Mouse (Mus musculus) liver, embryonic 12.5 days (tissue): ENCODE data around the gene Dnah7b. TPM values are rescaled to one million over a fixed set of nuclear protein-coding genes. Genes with fewer than 3 reads are reported as not detected.
"Not testable (repeated sequence)": the region's sequence is repeated elsewhere in the genome, so short reads cannot be mapped to it uniquely, and the experiment has no call there.

Experiments
- ATAC-seq: fragments of 200-750 bp; cut with Nextera tagmentation; 2 replicates; pipeline ENCODE4 v1.8.0; 2017; ENCODE audit warnings: moderate number of reproducible peaks, mild to moderate bottlenecking, moderate library complexity
- H3K27ac ChIP-seq: fragments of 300-500 bp; sonication (generic); 2 replicates; pipeline ENCODE4 v1.5.1; 2016; ENCODE audit warnings: mild to moderate bottlenecking
- H3K27me3 ChIP-seq: fragments of 300-500 bp; sonication (generic); replicated peaks from 2 replicates; pipeline ENCODE4 v1.6.1; 2016; ENCODE audit warnings: mild to moderate bottlenecking, moderate library complexity
- H3K36me3 ChIP-seq: fragments of 300-500 bp; sonication (generic); 2 replicates; pipeline ENCODE4 v1.6.1; 2016; ENCODE audit warnings: mild to moderate bottlenecking, moderate library complexity
- H3K4me1 ChIP-seq: fragments of 300-500 bp; sonication (generic); 2 replicates; pipeline ENCODE4 v1.6.1; 2016
- H3K4me2 ChIP-seq: fragments of 300-500 bp; sonication (generic); 2 replicates; pipeline ENCODE4 v1.6.1; 2016; ENCODE audit warnings: mild to moderate bottlenecking, moderate library complexity
- H3K4me3 ChIP-seq: fragments of 300-500 bp; sonication (generic); 2 replicates; pipeline ENCODE4 v1.5.1; 2016; ENCODE audit warnings: mild to moderate bottlenecking, moderate library complexity
- H3K9ac ChIP-seq: fragments of 300-500 bp; sonication (generic); 2 replicates; pipeline ENCODE4 v1.6.1; 2016; ENCODE audit warnings: mild to moderate bottlenecking, moderate library complexity
- H3K9me3 ChIP-seq: fragments of 300-500 bp; sonication (generic); replicated peaks from 2 replicates; pipeline ENCODE4 v1.6.1; 2016; ENCODE audit warnings: mild to moderate bottlenecking, moderate library complexity
- WGBS: fragments of 180-500 bp; shearing (Covaris S2); methylation state at CpG from one replicate; pipeline ENCODE4 v1.1.7; 2016; ENCODE audit not compliant: insufficient replicate concordance; 5-methylcytosine and 5-hydroxymethylcytosine counted together
- polyA plus RNA-seq: library from polyadenylated mRNA; unstranded; fragments of >200 nt; fragmentation: Nextera tagmentation; extraction: Ambion mirVana; gene quantifications from 2 replicates; pipeline ENCODE4 v1.2.1, GENCODE M21; 2016

Dnah7b gene
- polyA plus RNA-seq, 1 experiment from 2014 or later, result 0.45 TPM

GRCm38 (mm10) chr1:46380641-46381040 lies 314.5 kb downstream of the Dnah7b start:
- H3K9me3 ChIP-seq, H3K4me1 ChIP-seq, H3K9ac ChIP-seq, ATAC-seq, H3K27ac ChIP-seq, H3K27me3 ChIP-seq, H3K4me2 ChIP-seq, H3K4me3 ChIP-seq, H3K36me3 ChIP-seq: not testable (repeated sequence)
- WGBS, result 76% methylated on average over 3 of the region's 3 CpGs

DNA sequence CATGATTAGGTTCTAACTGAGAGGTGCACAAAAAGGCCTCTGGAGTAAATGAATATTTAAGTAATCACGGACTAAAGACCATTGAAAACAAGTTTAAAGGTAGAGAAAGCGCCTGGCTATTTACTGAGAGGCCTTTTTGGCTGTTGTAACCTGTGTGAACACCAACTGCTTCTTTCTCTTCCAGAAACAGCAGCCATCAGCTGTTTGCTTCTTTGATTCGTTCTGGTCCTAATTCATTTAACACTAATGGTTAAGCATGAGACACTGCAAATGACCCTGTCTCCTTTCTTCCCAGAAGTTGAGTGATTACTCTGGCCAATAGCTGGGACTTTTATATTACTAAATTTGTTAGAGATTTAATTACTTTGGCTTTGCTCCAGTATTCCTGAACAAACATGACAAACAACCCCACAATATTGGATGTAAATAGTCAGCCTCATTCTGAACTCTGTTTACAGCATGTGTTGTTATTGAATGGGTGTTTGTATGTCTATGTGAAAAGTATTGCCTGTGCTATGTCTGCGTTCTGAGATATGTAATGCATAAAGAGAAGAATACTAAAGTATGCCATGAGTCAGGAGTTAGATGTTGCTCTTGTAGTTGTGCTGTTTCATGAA lies 328.7 kb downstream of the Dnah7b start:
- WGBS, result 56% methylated on average over 3 of the region's 4 CpGs
- not testable (repeated sequence) for H3K36me3 ChIP-seq, H3K9ac ChIP-seq, H3K27me3 ChIP-seq, H3K4me3 ChIP-seq, H3K4me1 ChIP-seq, ATAC-seq, H3K27ac ChIP-seq, H3K9me3 ChIP-seq, H3K4me2 ChIP-seq

DNA sequence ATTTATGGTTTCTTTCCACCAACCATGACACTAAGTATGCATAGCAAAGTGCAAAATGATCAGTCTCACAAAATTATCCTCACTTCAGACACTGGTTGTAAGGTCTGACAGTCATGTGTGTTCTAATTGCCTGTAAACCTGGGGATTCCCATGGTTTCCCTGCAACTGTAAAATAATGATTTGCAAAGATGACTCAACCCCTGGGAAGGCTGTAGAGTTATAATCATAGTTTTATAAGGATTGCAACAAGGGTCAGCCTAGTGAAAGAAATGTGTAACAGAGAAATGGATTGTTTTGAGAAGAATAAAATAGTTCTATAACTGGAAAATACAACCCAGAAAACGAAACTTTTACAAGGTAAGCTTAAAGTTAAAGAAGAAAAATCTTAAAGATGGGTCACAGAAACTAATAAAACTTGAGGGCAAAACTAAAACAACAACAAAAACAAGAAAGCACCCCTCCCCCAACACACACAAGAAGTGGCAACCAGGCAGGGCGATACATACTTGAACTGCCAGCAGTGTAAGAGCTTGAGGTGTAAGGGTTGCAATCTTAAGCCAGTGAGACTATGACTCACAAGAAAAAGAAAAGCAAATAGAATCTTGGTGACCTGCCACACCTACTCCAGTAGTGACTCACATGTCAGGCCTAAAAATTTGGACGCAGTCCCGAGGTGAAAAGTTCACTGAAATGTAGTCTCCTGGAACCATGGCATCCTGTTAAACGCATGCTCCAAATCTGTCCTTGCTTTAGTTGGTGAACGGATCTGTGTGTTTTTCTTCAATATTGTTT lies 342.4 kb downstream of the Dnah7b start:
- Histone ChIP-seq H3K36me3 (no peaks in the 10 kb centered on the region), H3K9me3 (no peaks in the 10 kb centered on the region), H3K4me1 (no peaks in the 10 kb centered on the region), H3K4me2 (no peak overlapping the region), H3K4me3 (no peak overlapping the region), H3K9ac (no peak overlapping the region), H3K27me3 (no peaks in the 10 kb centered on the region), H3K27ac (no peak overlapping the region)
- no peak for ATAC-seq
- 68% methylated on average over 6 of the region's 6 CpGs for WGBS

DNA sequence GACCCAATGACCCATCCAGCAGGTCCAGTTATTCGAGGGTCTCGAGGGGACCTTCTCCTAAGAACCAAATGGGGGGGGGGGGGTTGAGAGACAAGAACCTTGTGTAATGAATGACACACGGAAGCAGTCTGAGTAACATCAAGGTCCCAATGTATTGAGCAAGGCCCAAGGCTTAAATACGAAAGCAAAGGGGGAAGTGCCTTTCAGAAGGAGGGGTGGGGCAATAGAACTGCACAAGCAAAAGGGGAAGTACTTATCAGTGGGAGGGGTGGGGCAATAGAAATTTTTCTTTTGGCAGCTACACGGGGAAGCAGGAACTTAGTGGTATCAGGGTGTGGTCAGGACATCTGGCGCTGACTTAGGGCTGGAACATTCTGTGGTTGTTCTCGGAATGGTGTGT lies 348.7 kb downstream of the Dnah7b start:
- H3K4me1 ChIP-seq, H3K9ac ChIP-seq, H3K4me2 ChIP-seq, H3K4me3 ChIP-seq, H3K27ac ChIP-seq, H3K27me3 ChIP-seq, H3K36me3 ChIP-seq, H3K9me3 ChIP-seq, ATAC-seq: not testable (repeated sequence)
- WGBS, result 54% methylated on average over 7 of the region's 7 CpGs

DNA sequence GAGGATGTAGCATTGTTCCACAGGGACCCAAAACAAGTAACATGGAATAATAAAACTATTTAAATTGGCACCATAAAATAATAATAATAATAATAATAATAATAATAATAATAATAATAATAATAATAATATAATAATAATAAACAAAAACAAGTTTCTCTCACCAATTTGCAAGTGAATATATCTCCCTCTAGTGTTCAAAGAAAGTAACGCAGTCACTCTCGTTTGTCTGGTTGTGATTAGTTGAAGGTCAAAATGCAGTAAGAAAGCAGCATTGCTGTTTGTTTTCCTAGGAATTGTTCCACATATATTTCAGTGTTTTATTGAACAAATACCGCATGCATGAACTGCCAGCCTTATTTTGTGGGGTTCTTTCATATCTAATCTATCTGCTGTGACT lies 350.8 kb downstream of the Dnah7b start:
- not testable (repeated sequence) for H3K9ac ChIP-seq, H3K27ac ChIP-seq, H3K27me3 ChIP-seq, H3K4me3 ChIP-seq, H3K4me2 ChIP-seq, H3K36me3 ChIP-seq, ATAC-seq, H3K4me1 ChIP-seq, H3K9me3 ChIP-seq
- 16% methylated on average over 3 of the region's 3 CpGs for WGBS

GRCm38 (mm10) chr1:46418966-46419365 lies 352.9 kb downstream of the Dnah7b start:
- not testable (repeated sequence) for H3K27ac ChIP-seq, H3K36me3 ChIP-seq, H3K4me1 ChIP-seq, ATAC-seq, H3K4me3 ChIP-seq, H3K27me3 ChIP-seq, H3K4me2 ChIP-seq, H3K9me3 ChIP-seq, H3K9ac ChIP-seq
- 51% methylated on average over 4 of the region's 4 CpGs for WGBS

Other genes starting within 250 kb of the Dnah7b start
- gene Gm5269, start 176.0 kb upstream of the Dnah7b start, polyA plus RNA-seq, result not detected in 2 replicates
- 85.3 and 85.7 TPM in 2 replicates for gene Slc40a1, start 139.8 kb upstream of the Dnah7b start, polyA plus RNA-seq